Mouse (Mus musculus) ES-E14 (cell line): ENCODE measurements around the gene Srgap2. TPM values are rescaled to one million over a fixed set of nuclear protein-coding genes. Genes with fewer than 3 reads are reported as not detected.

Experiments used
- DNase-seq: peaks from one replicate; pipeline ENCODE4 v3.0.0-alpha.2; 2013; ENCODE audit warnings: low read depth, low spot score
- H3K27ac ChIP-seq: 2 replicates; pipeline ENCODE4 v1.5.1; 2012; ENCODE audit warnings: low read depth, mild to moderate bottlenecking, low read length, moderate library complexity, mixed read lengths; ENCODE audit not compliant: poor library complexity, insufficient read depth, severe bottlenecking
- H3K36me3 ChIP-seq: 2 replicates; pipeline ENCODE4 v1.6.1; 2012; ENCODE audit warnings: mild to moderate bottlenecking, low read length, moderate library complexity, mixed read lengths; ENCODE audit not compliant: control insufficient read depth, poor library complexity, insufficient read depth, severe bottlenecking
- H3K4me1 ChIP-seq, 2 experiments: fragments of 150-350 bp in 1 of 2; sonication (generic) in 1 of 2; 2 replicates each; pipeline ENCODE4 v1.6.1; 2012; ENCODE audit warnings: low read length in 2 of 2, mild to moderate bottlenecking in 1 of 2, mixed read lengths in 1 of 2; ENCODE audit not compliant: control insufficient read depth in 2 of 2, insufficient read depth in 2 of 2, poor library complexity in 1 of 2
- H3K4me3 ChIP-seq, 2 experiments: fragments of 150-350 bp in 1 of 2; sonication (generic) in 1 of 2; 2 replicates each; pipeline ENCODE4 v1.5.1; 2012; ENCODE audit warnings: low read length in 2 of 2, low read depth in 1 of 2, mild to moderate bottlenecking in 1 of 2, mixed read lengths in 1 of 2; ENCODE audit not compliant: insufficient read depth in 1 of 2, poor library complexity in 1 of 2, severe bottlenecking in 1 of 2
- H3K9ac ChIP-seq: 2 replicates; pipeline ENCODE4 v1.6.1; 2012; ENCODE audit warnings: low read depth, mild to moderate bottlenecking, low read length, mixed read lengths; ENCODE audit not compliant: poor library complexity, insufficient read depth, severe bottlenecking
- H3K9me3 ChIP-seq: fragments of 150-350 bp; sonication (generic); 2 replicates; pipeline ENCODE4 v1.6.1; 2012; ENCODE audit warnings: low read depth, mild to moderate bottlenecking, low read length; ENCODE audit not compliant: control insufficient read depth, insufficient read depth
- CHD2 ChIP-seq: IDR thresholded peaks from 2 replicates; pipeline ENCODE4 v1.6.1; 2014; ENCODE audit warnings: mild to moderate bottlenecking, low read depth, low read length, inconsistent platforms
- HCFC1 ChIP-seq: IDR thresholded peaks from 2 replicates; pipeline ENCODE4 v1.6.1; 2012; ENCODE audit warnings: low read length, inconsistent platforms, borderline replicate concordance; ENCODE audit not compliant: insufficient read depth
- MAFK ChIP-seq: IDR thresholded peaks from 2 replicates; pipeline ENCODE4 v1.6.1; 2014; ENCODE audit warnings: mild to moderate bottlenecking, low read depth, low read length, inconsistent platforms; ENCODE audit not compliant: insufficient read depth
- ZC3H11A ChIP-seq: IDR thresholded peaks from 2 replicates; pipeline ENCODE4 v1.6.1; 2012; ENCODE audit warnings: low read depth, mild to moderate bottlenecking, inconsistent platforms, low read length, borderline replicate concordance
- ZNF384 ChIP-seq: IDR thresholded peaks from 2 replicates; pipeline ENCODE4 v1.6.1; 2012; ENCODE audit warnings: low read depth, low read length, inconsistent platforms
- in situ Hi-C, 2 experiments: fragments of 600-800 bp; cut with MboI; formaldehyde crosslinking; loops; one replicate each; pipeline ENCODE4 v1.15.1; 2025; ENCODE audit warnings: low sequenced_read_pairs in 2 of 2, inconsistent platforms in 1 of 2; ENCODE audit not compliant: unreplicated experiment in 2 of 2
- total RNA-seq: library from RNA; depleted of rRNA; stranded (reverse); fragments of 300-350 nt; gene quantifications from 2 replicates; pipeline ENCODE4 v1.2.3, GENCODE M21; 2012

Gene Srgap2
- total RNA-seq, 1 experiment = 26.4 TPM

- in situ Hi-C loops = no loop called here
- Histone ChIP-seq H3K4me3 (no peak overlapping the region), H3K9ac (no peak overlapping the region), H3K27ac (no peak overlapping the region; the same call in 1 of the 2 replicates), H3K4me1 (no peaks in the 10 kb centered on the region), H3K9me3 (no peaks in the 10 kb centered on the region), H3K36me3 (peaks cover 3% of the 10 kb centered on the region; the same call in 1 of the 2 replicates)
- no peak for DNase-seq
- TF ChIP-seq MAFK (no peak), ZNF384 (0 out of 2 replicates have a peak, but pooled peaks have one; percentile 29), CHD2 (no peak), HCFC1 (no peak), ZC3H11A (no peak)
Observed at GRCm38 (mm10) chr1:131378914-131379474, 148.2 kb downstream of the Srgap2 start.

GRCm38 (mm10) chr1:131378081-131378913 lies 148.9 kb downstream of the Srgap2 start:
- H3K9ac ChIP-seq = no peak overlapping the region
- no peak overlapping the region for H3K4me3 ChIP-seq
- no peaks in the 10 kb centered on the region for H3K4me1 ChIP-seq
- no peak for DNase-seq
- no peaks in the 10 kb centered on the region for H3K9me3 ChIP-seq
- in situ Hi-C loops = no loop called here
- H3K36me3 ChIP-seq = peaks cover 3% of the 10 kb centered on the region; the same call in 1 of the 2 replicates
- TF ChIP-seq ZNF384 (no peak), HCFC1 (no peak), CHD2 (no peak), ZC3H11A (no peak), MAFK (no peak)
- H3K27ac ChIP-seq = no peak overlapping the region

GRCm38 (mm10) chr1:131365832-131366231 lies 161.3 kb downstream of the Srgap2 start:
- TF ChIP-seq CHD2 (no peak), MAFK (no peak), ZC3H11A (no peak), HCFC1 (no peak), ZNF384 (no peak)
- no peaks in the 10 kb centered on the region for H3K36me3 ChIP-seq
- no peak overlapping the region for H3K27ac ChIP-seq

GRCm38 (mm10) chr1:131364432-131364831 lies 162.7 kb downstream of the Srgap2 start:
- H3K4me3 ChIP-seq = no peak overlapping the region
- in situ Hi-C loops = no loop called here
- peaks cover 0 to 2% of the 10 kb centered on the region in 2 experiments; a peak in 1 of 4 replicates for H3K4me1 ChIP-seq
- DNase-seq = no peak
- no peak for TF ChIP-seq CHD2
- TF ChIP-seq MAFK = no peak
- no peak for TF ChIP-seq ZNF384
- no peak for TF ChIP-seq HCFC1
- no peak for TF ChIP-seq ZC3H11A
- no peak overlapping the region for H3K9ac ChIP-seq
- H3K36me3 ChIP-seq = no peaks in the 10 kb centered on the region
- no peaks in the 10 kb centered on the region for H3K9me3 ChIP-seq
- H3K27ac ChIP-seq = no peak overlapping the region

More at GRCm38 (mm10) chr1:131365832-131366231, 161.3 kb downstream of the Srgap2 start:
- no peak overlapping the region for H3K4me3 ChIP-seq
- DNase-seq = no peak
- H3K9me3 ChIP-seq = no peaks in the 10 kb centered on the region
- H3K9ac ChIP-seq = no peak overlapping the region
- in situ Hi-C loops = no loop called here
- H3K4me1 ChIP-seq = peaks cover 0 to 2% of the 10 kb centered on the region in 2 experiments; a peak in 1 of 4 replicates
